Mouse (Mus musculus) hindbrain, embryonic 12.5 days (tissue): ENCODE results near the gene B3galt1. TPM values are rescaled to one million over a fixed set of nuclear protein-coding genes. Genes with fewer than 3 reads are reported as not detected.

ENCODE experiments used
- ATAC-seq: fragments of 200-750 bp; cut with Nextera tagmentation; 2 replicates; pipeline ENCODE4 v1.8.0; 2017; ENCODE audit warnings: moderate TSS enrichment; ENCODE audit not compliant: low FRiP score
- H3K27ac ChIP-seq: fragments of 300-500 bp; sonication (generic); 2 replicates; pipeline ENCODE4 v1.5.1; 2016; ENCODE audit warnings: mild to moderate bottlenecking
- H3K27me3 ChIP-seq: fragments of 300-500 bp; sonication (generic); 2 replicates; pipeline ENCODE4 v1.6.1; 2016; ENCODE audit warnings: mild to moderate bottlenecking
- H3K36me3 ChIP-seq: fragments of 300-500 bp; sonication (generic); 2 replicates; pipeline ENCODE4 v1.6.1; 2016; ENCODE audit warnings: mild to moderate bottlenecking
- H3K4me1 ChIP-seq: fragments of 300-500 bp; sonication (generic); 2 replicates; pipeline ENCODE4 v1.6.1; 2016
- H3K4me2 ChIP-seq: fragments of 300-500 bp; sonication (generic); replicated peaks from 2 replicates; pipeline ENCODE4 v1.6.1; 2016; ENCODE audit warnings: mild to moderate bottlenecking
- H3K4me3 ChIP-seq: fragments of 300-500 bp; sonication (generic); 2 replicates; pipeline ENCODE4 v1.5.1; 2016; ENCODE audit warnings: mild to moderate bottlenecking
- H3K9ac ChIP-seq: fragments of 300-500 bp; sonication (generic); 2 replicates; pipeline ENCODE4 v1.6.1; 2016; ENCODE audit warnings: mild to moderate bottlenecking, moderate library complexity
- H3K9me3 ChIP-seq: fragments of 300-500 bp; sonication (generic); replicated peaks from 2 replicates; pipeline ENCODE4 v1.6.1; 2016; ENCODE audit warnings: mild to moderate bottlenecking
- WGBS: fragments of 180-500 bp; shearing (Covaris S2); methylation state at CpG from one replicate; pipeline ENCODE4 v1.1.7; 2016; 5-methylcytosine and 5-hydroxymethylcytosine counted together
- polyA plus RNA-seq: library from polyadenylated mRNA; unstranded; fragments of >200 nt; fragmentation: Nextera tagmentation; extraction: Ambion mirVana; gene quantifications from 2 replicates; pipeline ENCODE4 v1.2.1, GENCODE M21; 2016

The B3galt1 gene
- polyA plus RNA-seq, 1 experiment from 2014 or later = 34.6 TPM

DNA sequence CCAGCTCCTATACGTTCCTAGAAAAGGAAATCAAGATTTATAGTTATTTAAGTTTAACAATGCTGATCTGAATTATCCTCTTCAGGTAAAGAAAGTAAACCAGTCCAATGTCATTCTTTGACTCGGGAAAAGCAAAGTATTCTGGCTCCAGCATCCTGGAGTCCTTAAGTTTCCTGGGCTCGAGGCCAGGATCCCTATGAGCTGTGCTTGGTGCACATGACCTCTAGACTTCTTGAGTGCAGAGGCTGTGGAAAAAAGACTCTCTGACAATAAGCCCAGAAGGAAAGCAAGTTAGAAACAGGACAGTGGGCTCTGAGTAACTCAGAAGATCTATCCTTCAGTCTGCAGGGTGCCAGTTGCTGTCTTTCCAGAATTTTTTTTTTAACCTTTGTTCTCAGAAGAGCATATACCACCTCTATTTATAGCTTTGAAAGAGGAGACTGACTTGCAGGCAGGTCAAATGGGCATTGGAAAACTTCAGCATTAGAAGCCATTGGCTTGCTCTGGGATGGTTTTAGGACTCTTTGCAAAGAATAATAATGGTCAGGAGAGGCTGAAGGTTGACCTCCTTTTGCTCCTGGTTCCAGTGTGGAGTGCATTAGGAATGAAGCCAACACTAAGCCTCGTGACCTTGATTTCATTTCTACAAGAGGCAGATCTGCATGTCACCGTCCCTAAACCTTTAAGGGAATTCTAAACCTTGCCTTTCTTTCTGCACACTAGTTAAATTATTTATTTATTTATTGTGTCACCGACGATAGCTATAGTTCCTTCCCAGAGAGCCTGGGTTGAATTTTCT lies 26.4 kb downstream of the B3galt1 start:
- WGBS = 82% methylated on average over 7 of the region's 7 CpGs

GRCm38 (mm10) chr2:67622902-67623301 lies 57.2 kb downstream of the B3galt1 start:
- Histone ChIP-seq H3K9ac (no peak overlapping the region), H3K4me2 (no peak overlapping the region)

More for the DNA sequence above, 26.4 kb downstream of the B3galt1 start:
- no peak overlapping the region for H3K9ac ChIP-seq
- H3K36me3 ChIP-seq = no peaks in the 10 kb centered on the region
- no peaks in the 10 kb centered on the region for H3K4me1 ChIP-seq
- H3K27ac ChIP-seq = no peak overlapping the region
- H3K27me3 ChIP-seq = no peaks in the 10 kb centered on the region
- H3K4me2 ChIP-seq = no peak overlapping the region
- no peaks in the 10 kb centered on the region for H3K9me3 ChIP-seq
- H3K4me3 ChIP-seq = no peak overlapping the region
- no peak for ATAC-seq

GRCm38 (mm10) chr2:67627667-67628066 lies 62.0 kb downstream of the B3galt1 start:
- Histone ChIP-seq H3K4me2 (no peak overlapping the region), H3K27ac (no peak overlapping the region), H3K9ac (no peak overlapping the region), H3K36me3 (no peaks in the 10 kb centered on the region), H3K4me3 (no peak overlapping the region), H3K27me3 (no peaks in the 10 kb centered on the region), H3K9me3 (no peaks in the 10 kb centered on the region), H3K4me1 (no peaks in the 10 kb centered on the region)
- no peak for ATAC-seq
- WGBS = 67% methylated on average over 3 of the region's 3 CpGs

More at GRCm38 (mm10) chr2:67622902-67623301, 57.2 kb downstream of the B3galt1 start:
- Histone ChIP-seq H3K27ac (no peak overlapping the region), H3K27me3 (no peaks in the 10 kb centered on the region), H3K4me3 (no peak overlapping the region), H3K4me1 (no peaks in the 10 kb centered on the region), H3K9me3 (no peaks in the 10 kb centered on the region), H3K36me3 (no peaks in the 10 kb centered on the region)
- ATAC-seq = no peak

DNA sequence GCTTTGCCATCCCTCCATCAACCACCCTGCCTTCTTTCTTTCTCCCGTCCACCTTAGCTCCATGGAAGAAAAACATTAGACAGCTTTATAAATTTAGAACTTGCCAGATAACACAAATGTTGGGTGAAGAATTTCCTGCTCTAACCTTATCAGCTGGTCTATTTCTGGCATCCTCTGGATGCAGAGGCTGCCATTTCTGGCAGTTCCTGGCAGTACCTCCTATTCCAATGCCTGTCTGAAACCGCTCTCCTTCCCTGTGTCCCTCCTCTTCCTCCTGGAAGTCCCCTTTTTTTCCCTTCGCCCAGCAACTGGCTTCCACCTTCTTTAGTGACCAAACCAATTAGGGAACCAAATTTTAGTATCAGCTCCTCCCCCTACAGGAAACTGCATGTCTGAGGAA lies 62.6 kb downstream of the B3galt1 start:
- Histone ChIP-seq H3K9me3 (no peaks in the 10 kb centered on the region), H3K9ac (no peak overlapping the region), H3K4me2 (no peak overlapping the region), H3K36me3 (no peaks in the 10 kb centered on the region), H3K27ac (no peak overlapping the region), H3K4me3 (no peak overlapping the region), H3K27me3 (no peaks in the 10 kb centered on the region), H3K4me1 (no peaks in the 10 kb centered on the region)
- ATAC-seq = no peak
- WGBS = 88% methylated on average over 3 of the region's 3 CpGs

DNA sequence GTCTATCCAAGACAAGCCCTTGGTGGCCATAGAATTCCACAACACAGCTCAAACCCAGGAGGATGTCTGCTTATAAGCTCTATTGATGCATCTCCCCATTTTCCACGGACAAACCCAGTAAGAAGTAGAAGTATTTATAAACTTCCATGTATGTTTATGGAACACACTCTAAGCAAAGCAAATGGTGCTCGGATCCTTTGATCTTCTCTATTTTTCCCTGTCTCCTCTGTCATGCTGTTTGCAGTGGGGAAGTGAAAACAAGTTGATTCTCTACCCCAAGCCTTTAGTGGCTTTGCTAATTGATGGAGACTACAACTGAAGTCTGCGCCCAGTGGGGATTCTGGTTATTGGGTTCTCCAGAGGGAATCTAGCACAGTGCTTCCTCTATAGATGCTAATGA lies 89.2 kb downstream of the B3galt1 start:
- H3K9ac ChIP-seq = no peak overlapping the region
- WGBS = 66% methylated on average over 3 of the region's 3 CpGs
- no peaks in the 10 kb centered on the region for H3K27me3 ChIP-seq
- no peak overlapping the region for H3K4me3 ChIP-seq
- H3K36me3 ChIP-seq = no peaks in the 10 kb centered on the region
- H3K4me2 ChIP-seq = no peak overlapping the region
- no peaks in the 10 kb centered on the region for H3K4me1 ChIP-seq
- no peak overlapping the region for H3K27ac ChIP-seq
- no peak for ATAC-seq
- no peaks in the 10 kb centered on the region for H3K9me3 ChIP-seq

DNA sequence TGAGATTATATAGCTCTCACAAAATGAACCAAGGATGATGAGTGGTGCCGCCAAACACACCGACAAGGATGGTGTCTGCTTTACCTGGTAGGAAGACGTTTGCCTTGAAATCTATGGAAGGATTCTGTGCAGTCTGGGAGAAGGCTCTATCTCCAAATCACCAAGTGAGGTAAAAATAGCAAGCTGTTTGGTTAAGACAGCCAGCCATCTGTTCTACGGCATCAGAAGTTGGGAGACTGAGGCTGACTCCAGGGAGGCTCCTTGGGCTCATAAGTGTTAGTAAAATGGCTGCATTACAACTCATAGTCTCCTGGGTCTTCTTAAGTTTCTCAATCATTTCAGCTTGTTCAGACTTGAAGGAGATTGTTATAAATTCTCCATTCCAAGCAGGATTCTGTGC lies 91.7 kb downstream of the B3galt1 start:
- Histone ChIP-seq H3K9ac (no peak overlapping the region), H3K27ac (no peak overlapping the region), H3K4me3 (no peak overlapping the region), H3K4me2 (no peak overlapping the region), H3K36me3 (no peaks in the 10 kb centered on the region), H3K9me3 (no peaks in the 10 kb centered on the region), H3K27me3 (no peaks in the 10 kb centered on the region), H3K4me1 (no peaks in the 10 kb centered on the region)
- 90% methylated on average over 4 of the region's 4 CpGs for WGBS
- ATAC-seq = no peak

GRCm38 (mm10) chr2:67658091-67658490 lies 92.4 kb downstream of the B3galt1 start:
- 97% methylated on average over 1 of the region's 1 CpGs for WGBS
- H3K4me3 ChIP-seq = no peak overlapping the region
- no peak overlapping the region for H3K9ac ChIP-seq
- no peaks in the 10 kb centered on the region for H3K27me3 ChIP-seq
- no peak for ATAC-seq
- H3K4me1 ChIP-seq = no peaks in the 10 kb centered on the region
- H3K4me2 ChIP-seq = no peak overlapping the region
- no peaks in the 10 kb centered on the region for H3K36me3 ChIP-seq
- H3K27ac ChIP-seq = no peak overlapping the region
- H3K9me3 ChIP-seq = no peaks in the 10 kb centered on the region

DNA sequence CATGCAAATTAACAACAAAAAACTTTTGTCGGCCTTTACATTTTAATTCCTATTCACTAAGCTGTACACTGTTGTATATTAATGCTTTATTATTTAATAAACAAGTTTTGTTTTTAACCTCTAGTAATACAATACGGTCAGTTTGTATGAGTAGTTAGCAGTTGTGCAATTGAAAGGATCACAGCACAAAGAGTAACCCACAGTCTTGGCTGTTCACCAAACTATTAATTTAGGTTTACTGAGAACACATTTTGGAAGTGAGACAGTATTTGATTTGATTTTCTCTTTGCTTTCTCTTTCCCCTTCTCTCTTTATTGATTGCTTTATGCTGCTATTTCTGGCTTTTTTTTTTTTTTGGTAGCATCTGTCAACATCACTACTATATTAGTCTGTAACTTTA lies 106.0 kb downstream of the B3galt1 start:
- no peak for ATAC-seq
- H3K4me3 ChIP-seq = no peak overlapping the region
- H3K9ac ChIP-seq = no peak overlapping the region
- WGBS = 88% methylated on average over 2 of the region's 2 CpGs
- H3K4me1 ChIP-seq = no peaks in the 10 kb centered on the region
- H3K4me2 ChIP-seq = no peak overlapping the region
- no peak overlapping the region for H3K27ac ChIP-seq
- no peaks in the 10 kb centered on the region for H3K9me3 ChIP-seq
- H3K36me3 ChIP-seq = no peaks in the 10 kb centered on the region
- no peaks in the 10 kb centered on the region for H3K27me3 ChIP-seq

GRCm38 (mm10) chr2:67677697-67678096 lies 112.0 kb downstream of the B3galt1 start:
- Histone ChIP-seq H3K4me1 (no peaks in the 10 kb centered on the region), H3K4me2 (no peak overlapping the region), H3K27ac (no peak overlapping the region), H3K36me3 (no peaks in the 10 kb centered on the region), H3K9me3 (no peaks in the 10 kb centered on the region), H3K27me3 (no peaks in the 10 kb centered on the region), H3K4me3 (no peak overlapping the region), H3K9ac (no peak overlapping the region)
- ATAC-seq = no peak
- WGBS = 66% methylated on average over 4 of the region's 4 CpGs

- Histone ChIP-seq H3K4me2 (no peak overlapping the region), H3K4me3 (no peak overlapping the region), H3K9ac (no peak overlapping the region), H3K9me3 (no peaks in the 10 kb centered on the region), H3K27me3 (no peaks in the 10 kb centered on the region), H3K36me3 (no peaks in the 10 kb centered on the region), H3K4me1 (no peaks in the 10 kb centered on the region), H3K27ac (no peak overlapping the region)
- ATAC-seq = no peak
- WGBS = 84% methylated on average over 5 of the region's 5 CpGs
These were observed 158.6 kb downstream of the B3galt1 start for GRCm38 (mm10) chr2:67724249-67724648.

DNA sequence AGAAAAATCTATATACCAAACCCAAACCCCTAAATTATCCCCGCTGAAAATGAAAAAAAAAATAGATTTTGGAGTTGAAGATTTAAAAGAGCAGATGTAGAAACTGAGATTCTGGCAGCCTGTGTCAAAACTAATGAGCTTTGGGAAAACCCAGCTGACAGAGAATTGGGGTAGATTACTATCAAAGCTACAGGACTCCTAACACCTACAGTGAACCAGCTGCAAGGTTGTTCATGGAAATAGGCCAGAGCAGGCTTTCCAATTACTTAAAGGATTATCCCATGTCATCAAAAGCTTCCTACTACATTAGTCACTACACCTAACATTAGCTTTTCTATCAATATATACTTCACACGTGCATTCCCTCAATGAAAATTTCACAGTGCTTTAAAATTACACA lies 165.1 kb downstream of the B3galt1 start:
- Histone ChIP-seq H3K4me1 (no peaks in the 10 kb centered on the region), H3K4me3 (no peak overlapping the region), H3K4me2 (no peak overlapping the region), H3K27ac (no peak overlapping the region), H3K9me3 (no peaks in the 10 kb centered on the region), H3K27me3 (no peaks in the 10 kb centered on the region), H3K9ac (no peak overlapping the region), H3K36me3 (no peaks in the 10 kb centered on the region)
- no peak for ATAC-seq
- WGBS = 77% methylated on average over 2 of the region's 2 CpGs

DNA sequence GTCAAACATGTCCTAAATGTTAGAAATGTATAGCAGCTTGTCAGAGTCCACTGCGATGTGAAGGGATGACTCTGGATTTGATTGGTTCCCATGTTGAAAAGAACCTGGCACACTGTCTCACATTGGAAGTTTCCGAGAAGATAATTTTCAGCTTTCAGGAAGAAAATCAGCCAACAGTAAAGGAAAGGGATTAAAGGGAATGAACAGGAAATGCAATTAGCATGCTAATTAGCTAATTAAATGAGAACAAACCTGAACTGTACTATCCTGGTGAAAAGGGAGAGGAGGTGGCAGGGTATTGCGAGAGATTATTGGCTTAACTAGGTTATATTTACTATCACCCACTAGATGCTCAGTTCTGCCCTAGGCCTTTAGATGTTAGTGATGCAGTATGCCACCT lies 185.9 kb downstream of the B3galt1 start:
- no peak for ATAC-seq
- WGBS = 84% methylated on average over 3 of the region's 3 CpGs

DNA sequence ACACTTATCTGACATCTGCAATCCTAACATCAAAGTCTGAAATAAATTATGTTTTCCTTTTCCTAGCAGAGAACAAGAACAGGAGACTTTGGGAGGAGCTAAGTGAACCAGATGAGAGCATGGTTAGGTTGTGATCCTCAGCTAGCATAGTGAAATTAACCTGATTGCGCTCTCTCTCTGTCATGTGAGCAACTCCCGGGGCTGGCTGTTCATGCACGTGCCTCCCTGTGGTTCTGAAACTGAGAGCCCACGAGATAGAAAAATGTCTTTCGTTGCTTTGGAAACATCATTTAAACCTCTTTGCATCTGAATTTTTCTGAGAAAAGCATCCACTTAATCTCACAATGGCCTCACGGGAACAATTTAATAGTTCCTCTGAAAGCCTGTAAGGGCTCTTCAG lies 190.8 kb downstream of the B3galt1 start:
- no peaks in the 10 kb centered on the region for H3K9me3 ChIP-seq

More for the DNA sequence above, 185.9 kb downstream of the B3galt1 start:
- no peak overlapping the region for H3K27ac ChIP-seq
- no peaks in the 10 kb centered on the region for H3K9me3 ChIP-seq
- H3K4me1 ChIP-seq = no peaks in the 10 kb centered on the region
- H3K9ac ChIP-seq = no peak overlapping the region
- no peaks in the 10 kb centered on the region for H3K36me3 ChIP-seq
- no peaks in the 10 kb centered on the region for H3K27me3 ChIP-seq
- H3K4me3 ChIP-seq = no peak overlapping the region
- no peak overlapping the region for H3K4me2 ChIP-seq

More for the DNA sequence above, 190.8 kb downstream of the B3galt1 start:
- Histone ChIP-seq H3K4me1 (no peaks in the 10 kb centered on the region), H3K36me3 (no peaks in the 10 kb centered on the region), H3K4me2 (no peak overlapping the region), H3K27me3 (no peaks in the 10 kb centered on the region), H3K9ac (no peak overlapping the region), H3K27ac (no peak overlapping the region), H3K4me3 (no peak overlapping the region)
- ATAC-seq = no peak
- 68% methylated on average over 6 of the region's 6 CpGs for WGBS
